Mouse (Mus musculus): Measurements from ENCODE around the gene Ltn1. TPM values are rescaled to one million over a fixed set of nuclear protein-coding genes. Genes with fewer than 3 reads are reported as not detected.

Ltn1 gene
- 10 to 100 TPM; 43.7 to 47.6 TPM for polyA plus RNA-seq (2017; shearing (Covaris generic))

DNA sequence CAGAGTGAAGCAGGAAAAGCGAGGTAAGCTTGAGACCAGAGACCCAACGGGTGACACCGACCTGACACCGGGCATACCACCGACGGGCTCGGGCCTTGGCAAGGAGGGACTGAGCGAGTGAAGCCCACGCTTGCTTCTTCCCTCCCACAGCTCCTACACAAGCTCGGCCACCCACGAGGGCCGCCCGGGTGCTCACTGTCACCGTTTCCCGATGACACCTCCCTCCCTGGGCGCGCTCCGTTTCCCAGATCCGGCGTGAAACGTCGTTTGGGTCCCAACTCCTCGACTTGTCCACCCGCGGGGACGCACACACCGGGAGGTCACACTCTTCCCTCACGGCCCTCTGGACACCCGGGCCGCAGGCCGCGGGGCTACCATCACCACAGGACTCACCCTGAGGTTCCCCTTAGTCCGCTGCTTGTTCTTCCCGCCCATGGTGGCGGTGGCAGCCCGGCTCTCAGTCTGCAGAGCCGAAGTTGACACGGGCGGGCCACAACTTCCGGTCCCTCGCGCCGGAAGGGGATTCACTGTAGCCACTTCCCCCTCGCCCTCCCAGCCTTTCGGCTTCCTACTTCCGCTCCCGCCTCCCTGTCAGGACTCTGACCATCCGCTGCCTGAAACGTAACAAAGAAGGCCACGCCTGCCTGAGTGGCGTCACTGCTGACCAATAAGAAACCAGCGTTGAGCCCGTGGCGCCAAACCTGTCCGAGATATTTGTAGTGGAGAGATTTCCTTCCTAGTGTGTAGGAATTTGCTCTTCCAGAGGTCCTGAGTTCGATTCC lies at the start of gene Ltn1:
Ltn1 (minus strand) TSS at position 580 of the 782 bp plus-strand sequence.

DNA sequence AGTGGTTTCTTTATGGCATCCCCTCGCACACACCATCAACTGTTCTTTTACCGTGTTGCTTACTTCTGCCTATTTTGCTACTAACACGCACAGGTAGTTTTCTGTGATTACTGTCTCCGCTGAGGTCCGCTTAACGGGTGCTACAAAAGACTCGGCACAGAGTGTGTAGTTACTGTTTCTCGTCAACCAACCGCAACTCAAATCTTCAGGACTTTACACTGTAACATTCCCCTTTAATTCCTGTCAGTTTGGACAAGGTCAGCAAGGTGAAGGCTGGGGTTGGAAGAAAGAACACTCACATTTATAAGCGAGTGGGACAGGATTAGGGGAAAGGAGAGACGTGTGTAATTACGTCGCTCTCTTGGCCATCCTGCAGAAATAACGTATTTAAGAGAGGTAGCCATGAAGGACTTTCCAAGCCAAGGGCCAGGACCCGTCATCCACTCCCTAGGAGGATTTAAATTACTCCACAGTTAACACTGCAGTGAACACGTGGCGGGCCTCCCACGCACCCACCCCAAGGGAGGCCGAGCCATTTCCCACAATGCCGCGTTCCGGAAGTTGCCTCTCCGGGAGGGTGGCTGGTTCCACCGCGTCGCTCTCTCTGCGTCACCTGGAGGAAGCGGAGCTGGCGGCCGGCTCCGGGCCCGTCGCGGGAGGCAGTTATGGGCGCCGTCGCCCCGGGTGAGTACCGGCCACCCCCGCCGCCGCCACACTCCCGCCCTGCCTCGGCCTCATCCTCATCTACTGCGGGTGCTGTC lies 22.2 kb upstream of the Ltn1 start, which contains the start of gene Usp16:
Usp16 (plus strand) TSS at position 285 of the 761 bp plus-strand sequence.

DNA sequence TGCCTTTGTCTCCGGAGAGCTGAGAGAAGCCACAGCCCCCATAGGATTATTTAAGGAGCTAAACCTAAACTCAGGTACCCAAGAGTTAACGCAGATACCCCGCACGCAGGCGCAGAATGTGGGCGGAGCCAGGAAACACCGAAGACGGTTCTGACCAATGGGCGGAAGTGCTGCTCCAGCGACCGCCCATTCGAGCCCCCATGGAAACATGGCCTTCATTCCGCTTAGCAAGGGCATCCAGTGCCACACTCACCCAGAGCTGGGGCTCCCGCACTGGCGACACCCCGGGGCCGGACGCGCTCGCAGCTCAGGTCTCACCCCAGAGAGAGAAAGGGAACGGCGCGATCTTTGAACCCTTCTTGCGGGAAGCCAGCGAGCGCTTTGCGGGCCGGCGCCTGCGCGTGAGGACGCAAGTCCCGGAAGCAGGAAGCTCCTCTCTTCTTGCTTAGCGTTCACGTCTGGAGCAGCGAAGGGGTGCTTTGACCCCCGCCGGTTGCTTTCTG lies 7.8 kb upstream of the Ltn1 start, which contains the start of gene Rwdd2b:
Rwdd2b (minus strand) TSS at position 390 of the 503 bp plus-strand sequence.

DNA sequence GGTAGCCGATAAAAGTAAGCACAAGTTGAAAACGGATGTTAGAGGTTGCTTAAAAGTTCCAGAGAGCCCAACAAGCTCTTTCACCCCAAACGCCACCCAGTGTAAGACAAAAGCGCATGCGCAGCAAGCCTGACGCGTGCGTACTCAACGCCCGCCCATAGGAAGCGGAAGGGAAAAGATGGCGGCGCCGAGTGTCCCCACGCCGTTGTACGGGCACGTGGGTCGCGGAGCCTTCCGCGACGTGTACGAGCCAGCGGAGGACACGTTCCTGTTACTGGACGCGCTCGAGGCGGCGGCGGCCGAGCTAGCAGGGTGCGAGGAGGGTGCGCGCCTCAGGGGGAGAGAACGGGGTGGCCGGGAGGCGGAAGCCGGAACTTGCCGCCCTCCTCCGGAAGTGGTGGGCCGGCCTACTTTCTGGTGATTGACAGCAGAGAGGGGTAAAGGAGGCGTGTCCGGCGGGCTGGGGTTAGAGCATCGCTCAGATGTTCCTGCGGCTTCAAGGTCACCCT lies 78.3 kb downstream of the Ltn1 start, which contains the start of gene N6amt1:
N6amt1 (plus strand) TSS at position 111 of the 509 bp plus-strand sequence.

Other genes with a start within 250 kb of the Ltn1 start
- 10 to 100 TPM; 11.8 to 21.3 TPM for gene N6amt1, start 78.4 kb downstream of the Ltn1 start, polyA plus RNA-seq (2017; shearing (Covaris generic))
- gene Rwdd2b, start 8.0 kb upstream of the Ltn1 start, polyA plus RNA-seq (2017; shearing (Covaris generic)): 10 to 100 TPM in 1 of 2 experiments, 1 to 10 TPM in 1; 7.7 to 13.3 TPM
- 10 to 100 TPM; 62.1 to 89.4 TPM for gene Usp16, start 22.1 kb upstream of the Ltn1 start, polyA plus RNA-seq (2017; shearing (Covaris generic))
- 100 to 1,000 TPM; 343 to 404 TPM for gene Cct8, start 63.3 kb upstream of the Ltn1 start, polyA plus RNA-seq (2017; shearing (Covaris generic))
- gene Map3k7cl, start 120.7 kb upstream of the Ltn1 start, polyA plus RNA-seq (2017; shearing (Covaris generic)): under 1 TPM in 1 of 2 experiments, not detected in 1; 0.17 TPM